Mouse (Mus musculus) bone marrow macrophage, adult 2 months (primary cell): Measurements from ENCODE around the gene Mtmr3.

ENCODE experiments used
- CTCF ChIP-seq: IDR thresholded peaks from 2 replicates; pipeline ENCODE4 v1.5.1; 2012; ENCODE audit warnings: low read depth, mild to moderate bottlenecking, low read length, moderate library complexity
- POLR2A ChIP-seq: IDR thresholded peaks from 2 replicates; pipeline ENCODE4 v1.6.1; 2012; ENCODE audit warnings: mild to moderate bottlenecking, low read depth, low read length, borderline replicate concordance

DNA sequence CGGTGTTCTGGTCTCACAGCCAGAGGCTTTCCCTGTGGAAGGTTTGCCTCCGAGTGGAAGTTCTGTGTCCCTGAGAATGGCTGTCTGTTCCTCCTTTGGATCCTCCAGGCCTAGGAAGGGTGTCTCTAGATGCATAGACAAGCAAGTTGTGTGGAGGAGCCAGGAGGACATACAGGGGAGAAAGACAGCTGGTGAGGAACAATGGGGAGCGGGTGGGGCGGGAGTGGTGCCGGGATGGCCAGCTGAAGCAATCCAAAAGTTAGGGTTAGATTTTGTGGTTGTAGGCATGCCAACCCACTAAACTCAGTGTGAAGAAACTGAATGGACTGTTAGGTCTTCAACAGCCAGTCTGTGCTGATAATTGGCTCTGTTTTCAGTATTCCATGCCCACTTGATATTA is 122.9 kb downstream of the Mtmr3 start:
- no peak for TF ChIP-seq CTCF
- TF ChIP-seq POLR2A, result no peak
